In the genomic region with DNA sequence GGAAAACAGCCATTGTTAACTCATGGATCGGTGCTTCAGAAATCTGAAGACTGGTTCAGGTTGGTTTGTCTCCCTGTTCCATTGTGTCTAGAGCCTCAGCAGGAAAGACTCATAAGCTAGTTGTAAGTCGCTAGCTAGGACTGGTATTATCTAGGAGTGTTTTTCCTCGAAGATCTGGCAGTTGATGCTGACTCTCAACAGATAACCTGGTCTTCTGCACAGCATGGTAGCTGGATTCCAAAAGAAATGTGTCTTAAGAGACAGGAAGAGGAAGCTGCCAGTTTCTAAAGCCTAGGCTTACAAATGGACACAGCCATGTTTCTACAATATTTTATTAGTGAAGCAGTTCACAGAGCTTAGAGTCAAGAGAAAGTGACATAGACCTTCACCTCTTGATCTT, we compare ENCODE assay signal across 31 mouse cellular contexts. TPM values are rescaled to one million over a fixed set of nuclear protein-coding genes. Genes with fewer than 3 reads are reported as not detected.
DNase-seq lines count a peak whose midpoint lies in the region; ATAC-seq and TF ChIP-seq lines count a peak whose summit lies in the region.
"Had no signal": no experiment of that assay in that cellular context is flagged by ENCODE, and none has a peak within 500 bp of the region (broad histone marks: within the 10 kb centered on the region; RNA-seq: fewer than 3 reads in every experiment).

No protein-coding gene starts in this region.

- H3K9me3 ChIP-seq in liver, embryonic 14.5 days (ENCODE audit: control insufficient read depth, low read length), result no peaks in the 10 kb centered on the region
- no peaks in the 10 kb centered on the region for H3K9me3 ChIP-seq in midbrain, embryonic 13.5 days
- H3K9me3 ChIP-seq: embryonic facial prominence, embryonic 10.5 days; embryonic facial prominence, embryonic 13.5 days; forebrain, embryonic 12.5 days; forebrain, embryonic 15.5 days; heart, embryonic 10.5 days; heart, embryonic 13.5 days had no signal

- H3K4me1 ChIP-seq in liver, embryonic 14.5 days (replicated peaks; ENCODE audit: control insufficient read depth in 2 of 2, insufficient read depth in 2 of 2, low read length in 1 of 2), result peaks cover 12 to 17% of the 10 kb centered on the region in 2 experiments
- H3K4me1 ChIP-seq in midbrain, embryonic 13.5 days (replicated peaks), result peaks cover 27% of the 10 kb centered on the region

- no peak overlapping the region for H3K4me3 ChIP-seq in liver, embryonic 14.5 days (ENCODE audit: insufficient read depth in 1 of 2, low read depth in 2 of 2, low read length in 2 of 2)
- H3K4me3 ChIP-seq in midbrain, embryonic 13.5 days (replicated peaks), result no peak overlapping the region
- H3K4me3 ChIP-seq: embryonic facial prominence, embryonic 10.5 days; embryonic facial prominence, embryonic 13.5 days; erythroblast, embryonic 14.5 days; forebrain, embryonic 12.5 days; heart, adult 2 months; heart, embryonic 10.5 days; heart, embryonic 13.5 days had no signal

- no peak for TF ChIP-seq CTCF in liver, embryonic 14.5 days (IDR thresholded peaks at IDR 0.05; ENCODE audit: low read depth)

- no peak for DNase-seq in liver, embryonic 14.5 days (ENCODE audit: low read depth in 3 of 3, low spot score in 3 of 3)
- DNase-seq in liver (no peak), A20 (ENCODE audit: low read depth, low spot score) (peak; percentile 9), R1 (ENCODE audit: low read depth, low spot score) (peak; percentile 12)
- no peak for DNase-seq in layer of hippocampus, adult 18-20 months (ENCODE audit: low spot score in 2 of 2)
- DNase-seq in gastrocnemius, postnatal 25 days, result no peak
- DNase-seq: adrenal gland, adult 8-10 months; adrenal gland, postnatal 25 days; cerebellum, adult 11-12 months; cerebellum, adult 8-10 months; cerebellum, postnatal 10 days; cerebellum, postnatal 36 days; embryo, embryonic 11 days; gastrocnemius, postnatal 36 days; heart, adult 2 months; heart, postnatal 14 days; heart, postnatal 4 days had no signal

- 0 out of 2 replicates have a peak overlapping the region, but pooled peaks have one; percentile 19 for H3K9ac ChIP-seq in liver, embryonic 14.5 days (replicated peaks)
- H3K9ac ChIP-seq in midbrain, embryonic 13.5 days (replicated peaks), result no peak overlapping the region
- H3K9ac ChIP-seq: embryonic facial prominence, embryonic 13.5 days; forebrain, embryonic 12.5 days; forebrain, embryonic 15.5 days; heart, embryonic 13.5 days; hindbrain, embryonic 14.5 days had no signal

- H3K27ac ChIP-seq in liver, embryonic 14.5 days, result no peak overlapping the region
- no peak overlapping the region for H3K27ac ChIP-seq in midbrain, embryonic 13.5 days
- H3K27ac ChIP-seq: embryonic facial prominence, embryonic 10.5 days; embryonic facial prominence, embryonic 13.5 days; forebrain, embryonic 12.5 days; forebrain, embryonic 15.5 days; heart, adult 2 months; heart, embryonic 10.5 days; heart, embryonic 13.5 days; hindbrain, embryonic 14.5 days; hindbrain, postnatal 0 days had no signal

- WGBS in liver, embryonic 14.5 days (ENCODE audit: insufficient replicate concordance), result 32% methylated on average over 3 of the region's 3 CpGs
- WGBS in midbrain, embryonic 13.5 days, result 75% methylated on average over 3 of the region's 3 CpGs

- H3K27me3 ChIP-seq in liver, embryonic 14.5 days (ENCODE audit: control insufficient read depth, insufficient read depth, low read length), result no peaks in the 10 kb centered on the region
- H3K27me3 ChIP-seq in midbrain, embryonic 13.5 days, result 0 out of 2 replicates have a peak, but pooled peaks cover under 1% of the 10 kb centered on the region
- H3K27me3 ChIP-seq: embryonic facial prominence, embryonic 13.5 days; forebrain, embryonic 12.5 days; forebrain, embryonic 15.5 days; heart, embryonic 13.5 days had no signal

- no peaks in the 10 kb centered on the region for H3K36me3 ChIP-seq in liver, embryonic 14.5 days (replicated peaks; ENCODE audit: control insufficient read depth, insufficient read depth, low read depth)
- peaks cover 3% of the 10 kb centered on the region; the same call in 1 of the 2 replicates for H3K36me3 ChIP-seq in midbrain, embryonic 13.5 days

- TF ChIP-seq EP300 in liver, embryonic 14.5 days (IDR thresholded peaks at IDR 0.05; ENCODE audit: low read depth), result peak; percentile 47

- peak overlapping the region; percentile 9 for H3K4me2 ChIP-seq in liver, embryonic 14.5 days (ENCODE audit: low read depth)
- no peak overlapping the region for H3K4me2 ChIP-seq in midbrain, embryonic 13.5 days (replicated peaks)
- H3K4me2 ChIP-seq: embryonic facial prominence, embryonic 13.5 days; heart, embryonic 13.5 days had no signal

- no peak for ATAC-seq in liver, embryonic 14.5 days (ENCODE audit: insufficient read depth)
- ATAC-seq in midbrain, embryonic 13.5 days, result no peak
- ATAC-seq: forebrain, embryonic 15.5 days; hindbrain, postnatal 0 days; inflammation-experienced regulatory T-cells, adult 6 months had no signal

RNA-seq across cellular contexts. Expression of gene Zdhhc13, which starts 2.6 kb away (rescaled TPM):
- polyA plus RNA-seq in liver, embryonic 14.5 days (2012; rRNA removed), result 9.4 and 9.5 TPM in 2 replicates
- 13.5 and 14.8 TPM in 2 replicates for polyA plus RNA-seq in liver, embryonic 14.5 days (2014; fragmentation: Nextera tagmentation; extraction: Ambion mirVana)
- total RNA-seq in layer of hippocampus, adult 18-20 months (2021), result 10 to 100 TPM; 20.4 to 23.3 TPM
- 38.5 and 39.8 TPM in 2 replicates for polyA plus RNA-seq in midbrain, embryonic 13.5 days (2015; fragmentation: Nextera tagmentation; extraction: Ambion mirVana)
- 1 to 10 TPM; 3.9 to 4.1 TPM for total RNA-seq in gastrocnemius, postnatal 25 days (2021)

RNA-seq across cellular contexts. Expression of gene Csrp3, which starts 56.4 kb away (rescaled TPM):
- 0.07 TPM in 1 of 2 replicates, not detected in the other for polyA plus RNA-seq in liver, embryonic 14.5 days (2012; rRNA removed)
- polyA plus RNA-seq in liver, embryonic 14.5 days (2014; fragmentation: Nextera tagmentation; extraction: Ambion mirVana), result 0.30 TPM in 1 of 2 replicates, not detected in the other
- not detected for total RNA-seq in layer of hippocampus, adult 18-20 months (2021)
- polyA plus RNA-seq in midbrain, embryonic 13.5 days (2015; fragmentation: Nextera tagmentation; extraction: Ambion mirVana), result 0.19 TPM in 1 of 2 replicates, not detected in the other
- 1,000 to 10,000 TPM in 1 of 2 experiments, 100 to 1,000 TPM in 1; 118 to 1,199 TPM for total RNA-seq in gastrocnemius, postnatal 25 days (2021)
- total RNA-seq: adrenal gland, adult 8-10 months; adrenal gland, postnatal 25 days; hindbrain, postnatal 0 days had no signal
- polyA plus RNA-seq: brain, embryonic 14.5 days; cortical plate, adult 2 months; erythroblast, embryonic 14.5 days; hindbrain, embryonic 11.5 days; hindbrain, embryonic 14.5 days; hindbrain, postnatal 0 days; inflammation-experienced regulatory T-cells, adult 6 months had no signal

Comparison
In these comparisons a context has a peak if more than half of its experiments do, and no peak if none do; other contexts are left out.
1. DNase-seq: peak in A20 (single experiment) and R1 (single experiment); none in liver, embryonic 14.5 days (0 of 3), liver (single experiment), layer of hippocampus, adult 18-20 months (0 of 2) and gastrocnemius, postnatal 25 days (single experiment).
2. RNA of gene Zdhhc13, which starts 2.6 kb away (total RNA-seq): 20.4 to 23.3 TPM in layer of hippocampus, adult 18-20 months; 3.9 to 4.1 TPM in gastrocnemius, postnatal 25 days; every median in the first group is over 4 times any median in the second.
3. RNA of gene Csrp3, which starts 56.4 kb away (total RNA-seq): 118 to 1,199 TPM in gastrocnemius, postnatal 25 days; not detected in layer of hippocampus, adult 18-20 months; every median in the first group is over 100 times any median in the second.